Mouse (Mus musculus) kidney, embryonic 14.5 days (tissue): ENCODE measurements around the gene Atxn1. TPM values are rescaled to one million over a fixed set of nuclear protein-coding genes. Genes with fewer than 3 reads are reported as not detected.

Source experiments
- ATAC-seq: fragments of 200-750 bp; cut with Nextera tagmentation; 2 replicates; pipeline ENCODE4 v1.8.0; 2017; ENCODE audit warnings: moderate number of reproducible peaks, mild to moderate bottlenecking, moderate TSS enrichment, moderate library complexity; ENCODE audit not compliant: low FRiP score, low TSS enrichment
- H3K27ac ChIP-seq: fragments of 300-500 bp; sonication (generic); 2 replicates; pipeline ENCODE4 v1.5.1; 2014; ENCODE audit warnings: low read depth, mild to moderate bottlenecking, low read length, moderate library complexity, mixed read lengths
- H3K27me3 ChIP-seq: fragments of 300-500 bp; sonication (generic); 2 replicates; pipeline ENCODE4 v1.6.1; 2014; ENCODE audit warnings: mild to moderate bottlenecking, low read length; ENCODE audit not compliant: control insufficient read depth, insufficient read depth
- H3K36me3 ChIP-seq: fragments of 300-500 bp; sonication (generic); 2 replicates; pipeline ENCODE4 v1.6.1; 2014; ENCODE audit warnings: low read length, mixed read lengths; ENCODE audit not compliant: control insufficient read depth, insufficient read depth
- H3K4me1 ChIP-seq: fragments of 300-500 bp; sonication (generic); 2 replicates; pipeline ENCODE4 v1.6.1; 2014; ENCODE audit warnings: low read length, mixed read lengths; ENCODE audit not compliant: control insufficient read depth, insufficient read depth
- H3K4me2 ChIP-seq: fragments of 300-500 bp; sonication (generic); replicated peaks from 2 replicates; pipeline ENCODE4 v1.6.1; 2014; ENCODE audit warnings: low read depth, mild to moderate bottlenecking, low read length
- H3K4me3 ChIP-seq: fragments of 300-500 bp; sonication (generic); 2 replicates; pipeline ENCODE4 v1.5.1; 2014; ENCODE audit warnings: mild to moderate bottlenecking, low read length
- H3K9ac ChIP-seq: fragments of 300-500 bp; sonication (generic); 2 replicates; pipeline ENCODE4 v1.6.1; 2014; ENCODE audit warnings: low read depth, mild to moderate bottlenecking, low read length, moderate library complexity
- H3K9me3 ChIP-seq: fragments of 300-500 bp; sonication (generic); 2 replicates; pipeline ENCODE4 v1.6.1; 2016; ENCODE audit warnings: low read length; ENCODE audit not compliant: control insufficient read depth
- WGBS: fragments of 180-500 bp; shearing (Covaris S2); extraction: QIAGEN DNeasy Blood & Tissue Kit; methylation state at CpG from one replicate; pipeline ENCODE4 v1.1.7; 2014; 5-methylcytosine and 5-hydroxymethylcytosine counted together
- polyA plus RNA-seq: library from polyadenylated mRNA; unstranded; fragments of >200 nt; fragmentation: Nextera tagmentation; extraction: Ambion mirVana; gene quantifications from 2 replicates; pipeline ENCODE4 v1.2.1, GENCODE M21; 2014

Gene Atxn1
- polyA plus RNA-seq, 1 experiment from 2014 or later = 4.0 TPM

DNA sequence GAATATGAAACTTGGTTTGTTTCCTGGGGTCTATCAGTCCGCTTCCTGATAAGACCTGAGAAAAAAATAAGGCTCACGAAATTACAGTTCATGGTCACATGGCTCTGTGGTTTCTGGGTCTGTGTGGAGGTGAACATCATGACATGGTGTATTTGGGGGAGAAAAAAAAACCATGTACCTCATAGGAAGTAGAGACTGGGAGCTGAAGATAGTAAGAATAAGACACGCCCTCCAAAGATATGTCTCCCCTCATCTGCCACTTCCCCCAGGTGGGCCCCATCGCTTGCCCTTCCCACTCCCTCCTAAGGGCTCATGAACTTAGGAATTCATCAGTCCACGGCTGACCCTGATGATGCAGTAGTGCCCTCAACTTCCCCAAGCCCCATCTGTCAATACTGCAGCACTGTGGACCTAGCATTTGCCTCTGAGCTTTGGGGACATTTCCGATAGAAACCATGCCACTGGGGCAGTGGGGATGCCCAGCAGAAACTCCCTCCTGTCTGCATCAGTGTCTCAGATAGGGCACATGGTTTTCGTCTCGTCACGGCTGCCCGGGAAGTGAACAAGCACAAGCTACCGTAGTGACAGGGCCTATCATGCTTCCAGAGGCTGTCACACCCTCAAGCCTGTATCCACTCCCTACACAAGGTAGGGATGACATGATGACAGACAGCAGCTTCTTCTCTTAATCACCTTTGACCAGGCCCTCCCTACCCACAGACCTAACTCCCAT is 437.4 kb downstream of the Atxn1 start:
- H3K9me3 ChIP-seq = no peaks in the 10 kb centered on the region
- no peaks in the 10 kb centered on the region for H3K36me3 ChIP-seq
- peaks cover 36% of the 10 kb centered on the region for H3K4me1 ChIP-seq
- no peak for ATAC-seq
- H3K9ac ChIP-seq = no peak overlapping the region
- no peak overlapping the region for H3K4me3 ChIP-seq
- H3K27me3 ChIP-seq = no peaks in the 10 kb centered on the region
- 80% methylated on average over 11 of the region's 11 CpGs for WGBS
- no peak overlapping the region; the same call in 1 of the 2 replicates for H3K27ac ChIP-seq
- H3K4me2 ChIP-seq = no peak overlapping the region

DNA sequence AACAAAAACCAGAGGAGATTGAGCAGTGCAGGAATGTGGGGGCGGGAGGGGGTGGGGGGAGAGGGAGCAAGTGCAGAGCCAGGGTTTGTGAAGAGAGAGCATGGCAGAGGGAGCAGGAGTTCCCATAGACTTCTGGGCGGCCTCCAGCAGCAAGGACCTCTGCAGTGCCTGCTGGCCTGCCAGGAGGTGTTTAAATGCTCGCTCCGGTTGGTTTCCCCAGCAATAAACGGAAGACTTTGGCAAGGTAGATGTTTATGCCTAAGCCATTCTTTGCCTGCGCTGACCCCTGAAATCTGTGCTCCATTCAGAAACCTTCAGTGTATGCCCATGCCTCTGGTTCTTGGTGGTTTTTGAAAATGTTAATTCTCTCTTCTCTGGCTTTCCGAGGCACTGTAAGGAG is 438.6 kb downstream of the Atxn1 start:
- no peak overlapping the region for H3K9ac ChIP-seq

DNA sequence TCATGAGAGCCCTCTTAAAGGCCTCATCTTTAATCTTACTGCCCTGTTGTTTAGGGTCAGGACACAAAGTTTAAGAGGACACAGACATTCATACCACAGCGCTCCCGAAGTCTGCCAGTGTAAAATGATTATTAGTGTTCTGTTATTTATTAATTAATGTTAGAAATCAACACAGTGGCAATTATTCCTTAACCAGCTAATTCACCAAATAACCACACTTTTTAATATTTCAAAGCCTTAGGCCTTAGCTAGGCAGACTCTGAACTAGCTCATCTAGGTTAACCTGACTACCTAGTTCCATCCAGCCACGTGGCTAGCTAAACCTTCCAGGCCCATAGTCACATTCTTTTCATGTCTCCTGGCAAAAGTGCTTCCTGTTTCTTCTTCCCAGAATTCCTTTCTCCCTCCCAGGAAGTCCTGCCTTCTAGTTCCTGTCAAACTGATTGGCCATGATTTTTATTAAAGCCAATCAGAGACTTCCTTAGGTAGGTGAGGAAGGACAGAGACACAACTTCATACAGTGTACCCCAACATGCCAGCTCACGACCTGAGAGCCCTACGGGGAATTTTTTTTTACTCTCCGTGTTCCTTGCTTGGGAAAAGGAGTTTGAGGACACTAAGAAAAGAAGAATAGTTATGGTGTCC is 439.9 kb downstream of the Atxn1 start:
- H3K27me3 ChIP-seq = no peaks in the 10 kb centered on the region
- no peaks in the 10 kb centered on the region for H3K36me3 ChIP-seq
- 85% methylated on average over 6 of the region's 6 CpGs for WGBS
- H3K27ac ChIP-seq = 0 out of 2 replicates have a peak overlapping the region, but pooled peaks have one; percentile 37
- H3K4me1 ChIP-seq = peaks cover 18% of the 10 kb centered on the region
- no peak overlapping the region for H3K4me3 ChIP-seq
- ATAC-seq = no peak
- no peaks in the 10 kb centered on the region for H3K9me3 ChIP-seq
- no peak overlapping the region for H3K9ac ChIP-seq
- no peak overlapping the region for H3K4me2 ChIP-seq

More for the DNA sequence above, 438.6 kb downstream of the Atxn1 start:
- Histone ChIP-seq H3K27me3 (no peaks in the 10 kb centered on the region), H3K4me3 (no peak overlapping the region), H3K9me3 (no peaks in the 10 kb centered on the region), H3K4me2 (no peak overlapping the region), H3K27ac (peak overlapping the region; percentile 77), H3K36me3 (no peaks in the 10 kb centered on the region), H3K4me1 (peaks cover 31% of the 10 kb centered on the region)
- 42% methylated on average over 7 of the region's 7 CpGs for WGBS
- peak; percentile 33; the same call in 1 of the 2 replicates for ATAC-seq

DNA sequence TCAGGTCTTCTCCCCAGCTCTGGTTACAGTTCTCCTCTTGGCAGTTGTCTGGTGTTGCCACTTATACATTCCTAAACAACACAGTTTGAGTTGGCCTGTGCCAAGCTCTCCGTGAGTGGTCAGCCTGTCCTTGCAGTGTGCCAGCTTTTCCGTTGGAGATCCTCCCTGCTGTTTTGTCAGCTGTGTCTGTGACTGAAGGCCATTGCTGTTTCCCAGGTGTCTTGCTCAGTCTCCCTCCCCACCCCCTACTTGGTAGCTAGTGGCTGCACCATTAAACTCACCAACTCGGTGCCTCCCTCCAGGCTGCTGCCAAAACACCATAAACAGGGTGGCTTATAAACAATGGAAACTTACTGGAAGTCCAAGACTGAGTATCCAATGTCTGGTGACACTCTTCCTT is 440.5 kb downstream of the Atxn1 start:
- no peaks in the 10 kb centered on the region for H3K9me3 ChIP-seq
- ATAC-seq = no peak; the same call in 1 of the 2 replicates
- peaks cover 14% of the 10 kb centered on the region for H3K4me1 ChIP-seq
- H3K27ac ChIP-seq = 0 out of 2 replicates have a peak overlapping the region, but pooled peaks have one; percentile 37
- no peak overlapping the region for H3K4me2 ChIP-seq
- no peak overlapping the region for H3K4me3 ChIP-seq
- 23% methylated on average over 3 of the region's 3 CpGs for WGBS
- no peak overlapping the region for H3K9ac ChIP-seq
- H3K27me3 ChIP-seq = no peaks in the 10 kb centered on the region
- H3K36me3 ChIP-seq = no peaks in the 10 kb centered on the region

DNA sequence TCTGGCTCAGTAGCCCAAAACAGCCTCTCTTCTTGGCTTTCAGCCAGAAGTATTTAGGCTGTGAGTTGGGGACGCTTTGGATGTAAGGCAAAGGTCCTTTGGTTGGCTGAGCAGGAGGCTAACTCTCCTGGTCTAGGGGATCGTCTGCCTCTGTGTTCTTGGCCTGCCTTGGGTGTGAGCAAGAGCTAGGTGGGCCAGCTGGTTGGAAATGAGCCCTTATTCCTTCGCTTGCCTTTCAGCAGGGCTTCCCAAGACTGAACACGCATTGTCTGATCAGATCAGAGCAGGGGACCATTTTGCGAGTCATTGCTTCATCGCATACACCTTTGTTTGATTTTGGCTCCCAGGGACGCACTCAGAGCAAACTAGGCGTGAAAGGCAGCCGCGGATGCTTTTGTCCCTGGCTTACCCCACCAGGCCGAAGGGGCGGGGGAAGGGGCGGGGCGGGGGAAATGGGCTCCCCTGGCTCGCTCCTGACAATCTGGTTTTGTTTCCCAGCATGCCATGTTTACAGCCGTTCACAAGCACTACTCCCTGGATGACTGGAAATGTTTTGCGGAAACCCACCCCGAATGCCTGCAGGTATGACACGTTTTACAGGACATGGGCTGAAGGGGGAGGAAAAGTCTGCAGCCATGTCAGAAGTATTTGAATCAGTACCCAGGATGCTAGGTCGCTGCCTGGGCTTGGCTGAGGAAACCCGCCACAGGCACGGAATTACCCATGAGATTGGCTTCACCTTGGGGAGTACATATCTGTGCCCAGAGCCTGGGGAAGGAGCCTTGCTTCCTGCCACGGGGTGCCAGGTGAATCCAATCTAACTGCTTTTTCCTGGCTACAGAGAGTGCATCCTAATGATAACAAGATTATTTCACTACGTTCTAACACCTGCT is 448.1 kb downstream of the Atxn1 start:
- Histone ChIP-seq H3K27me3 (no peaks in the 10 kb centered on the region), H3K4me2 (peak overlapping the region; percentile 47), H3K4me3 (peak overlapping the region; percentile 28), H3K4me1 (peaks cover 32% of the 10 kb centered on the region), H3K9ac (peak overlapping the region; percentile 1; the same call in 1 of the 2 replicates), H3K36me3 (no peaks in the 10 kb centered on the region; the same call in 1 of the 2 replicates), H3K9me3 (no peaks in the 10 kb centered on the region), H3K27ac (0 out of 2 replicates have a peak overlapping the region, but pooled peaks have one; percentile 60)
- WGBS = 4% methylated on average over 24 of the region's 24 CpGs
- peak; percentile 67 for ATAC-seq

DNA sequence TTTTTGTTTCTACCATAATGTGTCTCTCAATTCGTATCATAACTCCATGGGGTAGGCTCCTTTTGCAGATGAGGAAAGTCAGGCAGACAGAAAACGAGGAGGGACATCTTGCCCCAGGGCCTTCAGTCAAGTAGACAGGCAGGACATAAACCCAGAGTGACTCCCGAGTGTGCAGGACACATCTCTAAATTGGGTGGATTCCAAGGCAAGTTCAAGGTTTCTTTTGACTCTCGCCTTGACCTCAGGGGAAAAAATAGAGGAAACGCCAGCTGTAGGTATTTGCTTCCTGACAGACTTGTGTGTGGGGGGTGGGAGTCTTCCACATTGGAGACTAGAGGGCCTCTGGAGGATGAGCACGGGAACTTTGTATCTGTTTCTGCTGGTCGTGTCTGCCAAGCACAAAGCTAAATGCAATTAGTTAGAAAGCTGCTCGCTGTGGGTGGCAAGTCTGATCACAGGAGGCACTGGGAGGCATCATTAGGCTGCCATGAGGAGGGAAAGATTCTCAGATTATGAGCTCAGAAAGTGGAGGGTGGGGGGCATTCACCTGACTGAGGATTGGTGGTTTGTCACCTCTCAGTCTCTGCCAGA is 449.9 kb downstream of the Atxn1 start:
- Histone ChIP-seq H3K4me2 (no peak overlapping the region), H3K9me3 (no peaks in the 10 kb centered on the region), H3K4me1 (peaks cover 39% of the 10 kb centered on the region), H3K4me3 (no peak overlapping the region), H3K27me3 (no peaks in the 10 kb centered on the region), H3K36me3 (no peaks in the 10 kb centered on the region; the same call in 1 of the 2 replicates), H3K9ac (no peak overlapping the region), H3K27ac (peak overlapping the region; percentile 39; the same call in 1 of the 2 replicates)
- ATAC-seq = no peak
- 32% methylated on average over 8 of the region's 8 CpGs for WGBS

DNA sequence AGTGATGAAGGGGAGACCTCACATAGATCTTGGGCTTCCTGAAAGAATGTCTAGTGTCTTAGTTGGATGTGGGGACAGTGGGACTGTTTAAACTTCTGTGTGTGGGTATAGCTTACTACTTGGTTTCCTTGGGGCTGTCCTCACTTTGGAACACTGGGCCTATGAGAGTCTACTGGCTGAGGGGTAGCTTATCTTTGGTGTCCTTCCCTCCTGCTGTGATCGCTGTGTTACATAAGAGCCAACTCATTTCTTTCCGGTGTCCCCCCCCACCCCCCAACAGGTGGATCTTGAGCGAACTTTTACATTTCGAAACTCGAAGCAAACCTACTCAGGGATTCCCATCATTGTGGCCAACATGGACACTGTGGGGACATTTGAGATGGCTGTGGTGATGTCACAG is 450.7 kb downstream of the Atxn1 start:
- no peaks in the 10 kb centered on the region for H3K27me3 ChIP-seq
- ATAC-seq = no peak
- no peak overlapping the region for H3K4me3 ChIP-seq
- 95% methylated on average over 5 of the region's 5 CpGs for WGBS
- no peak overlapping the region for H3K9ac ChIP-seq
- peaks cover 39% of the 10 kb centered on the region for H3K4me1 ChIP-seq
- no peaks in the 10 kb centered on the region for H3K9me3 ChIP-seq
- H3K36me3 ChIP-seq = no peaks in the 10 kb centered on the region; the same call in 1 of the 2 replicates
- no peak overlapping the region for H3K4me2 ChIP-seq
- no peak overlapping the region for H3K27ac ChIP-seq
